Mouse (Mus musculus): ENCODE results near the gene Trmt2b. TPM values are rescaled to one million over a fixed set of nuclear protein-coding genes. Genes with fewer than 3 reads are reported as not detected.

Trmt2b gene
- polyA plus RNA-seq, 1 experiment from 2014 or later, result 10.5 TPM

DNA sequence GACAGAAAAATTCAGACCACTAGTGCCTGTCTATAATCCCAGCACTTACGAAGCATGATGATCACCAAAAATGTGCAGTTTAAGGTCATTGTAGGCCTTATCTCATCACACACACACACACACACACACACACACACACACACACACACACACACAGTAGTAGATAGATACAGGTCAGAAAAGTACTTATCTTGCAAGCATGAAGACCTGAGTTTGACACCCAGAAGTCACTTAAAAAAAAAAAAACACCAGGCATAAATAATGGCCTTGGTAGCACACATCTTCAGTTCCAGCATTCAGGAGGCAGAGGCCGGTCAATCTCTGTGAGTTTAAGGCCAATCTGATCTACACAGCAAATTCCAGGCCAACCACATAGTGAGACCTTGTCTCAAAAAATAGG, 10.5 kb upstream of the Trmt2b start:
- H3K9ac ChIP-seq (replicated peaks), result no peak overlapping the region
- H3K27ac ChIP-seq, result no peak overlapping the region
- no peak for ATAC-seq (ENCODE audit: insufficient number of reproducible peaks, insufficient read depth, low FRiP score, low TSS enrichment, low read depth)
- H3K4me3 ChIP-seq (replicated peaks), result no peak overlapping the region
- H3K4me1 ChIP-seq (replicated peaks), result no peaks in the 10 kb centered on the region
- no peaks in the 10 kb centered on the region for H3K36me3 ChIP-seq
- 93% methylated on average over 2 of the region's 2 CpGs for WGBS
- peaks cover 29% of the 10 kb centered on the region for H3K27me3 ChIP-seq
- no peak overlapping the region for H3K4me2 ChIP-seq
- no peaks in the 10 kb centered on the region for H3K9me3 ChIP-seq

DNA sequence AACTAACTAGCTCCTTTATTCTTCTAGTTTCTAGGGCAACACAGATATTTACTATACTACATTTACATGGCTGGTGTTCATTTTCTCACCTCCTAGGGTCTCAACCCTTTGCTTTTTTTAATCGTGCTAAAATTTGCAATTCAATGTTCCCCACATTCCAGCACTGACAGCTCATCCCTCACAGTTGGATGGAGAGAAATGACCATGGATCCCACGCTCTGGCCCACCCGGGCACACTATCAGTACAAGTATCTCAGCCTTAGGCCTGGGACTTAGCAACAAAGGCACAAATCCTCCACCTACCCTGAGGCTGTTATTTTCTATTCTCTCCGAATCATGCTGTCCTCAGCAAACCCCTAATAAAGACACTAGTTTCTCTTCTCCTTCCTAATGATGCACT, 9.0 kb upstream of the Trmt2b start:
- no peak overlapping the region for H3K27ac ChIP-seq
- WGBS, result 65% methylated on average over 4 of the region's 4 CpGs
- no peak overlapping the region for H3K4me2 ChIP-seq
- no peaks in the 10 kb centered on the region for H3K9me3 ChIP-seq
- no peak overlapping the region for H3K9ac ChIP-seq (replicated peaks)
- ATAC-seq (ENCODE audit: insufficient number of reproducible peaks, insufficient read depth, low FRiP score, low TSS enrichment, low read depth), result no peak
- no peaks in the 10 kb centered on the region for H3K4me1 ChIP-seq (replicated peaks)
- H3K4me3 ChIP-seq (replicated peaks), result no peak overlapping the region
- H3K36me3 ChIP-seq, result no peaks in the 10 kb centered on the region
- H3K27me3 ChIP-seq, result peaks cover 19% of the 10 kb centered on the region

DNA sequence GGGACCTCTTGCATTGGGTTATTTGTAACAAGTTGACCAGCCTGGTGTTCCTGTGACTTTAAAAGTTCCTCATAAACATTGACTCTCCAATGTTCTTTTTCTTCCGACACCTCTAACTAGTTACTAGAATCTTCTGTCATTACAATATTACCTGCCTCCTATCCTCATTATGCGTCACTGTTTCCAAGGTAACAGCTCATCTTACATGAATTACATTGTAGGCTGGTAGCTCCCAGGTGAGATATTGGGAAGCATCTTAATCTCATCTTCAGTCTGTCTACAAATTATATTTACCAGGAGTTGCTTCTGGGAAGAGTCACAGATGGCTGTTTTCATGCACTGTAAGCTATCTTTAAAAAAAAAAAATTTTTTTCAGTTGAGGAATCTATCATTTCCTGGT, 8.3 kb upstream of the Trmt2b start:
- no peak for ATAC-seq (ENCODE audit: insufficient number of reproducible peaks, insufficient read depth, low FRiP score, low TSS enrichment, low read depth)
- H3K36me3 ChIP-seq, result no peaks in the 10 kb centered on the region
- no peak overlapping the region for H3K4me2 ChIP-seq
- 86% methylated on average over 2 of the region's 2 CpGs for WGBS
- H3K27ac ChIP-seq, result no peak overlapping the region
- H3K9me3 ChIP-seq, result no peaks in the 10 kb centered on the region
- no peaks in the 10 kb centered on the region for H3K4me1 ChIP-seq (replicated peaks)
- H3K4me3 ChIP-seq (replicated peaks), result no peak overlapping the region
- H3K9ac ChIP-seq (replicated peaks), result no peak overlapping the region
- H3K27me3 ChIP-seq, result peaks cover 15% of the 10 kb centered on the region

DNA sequence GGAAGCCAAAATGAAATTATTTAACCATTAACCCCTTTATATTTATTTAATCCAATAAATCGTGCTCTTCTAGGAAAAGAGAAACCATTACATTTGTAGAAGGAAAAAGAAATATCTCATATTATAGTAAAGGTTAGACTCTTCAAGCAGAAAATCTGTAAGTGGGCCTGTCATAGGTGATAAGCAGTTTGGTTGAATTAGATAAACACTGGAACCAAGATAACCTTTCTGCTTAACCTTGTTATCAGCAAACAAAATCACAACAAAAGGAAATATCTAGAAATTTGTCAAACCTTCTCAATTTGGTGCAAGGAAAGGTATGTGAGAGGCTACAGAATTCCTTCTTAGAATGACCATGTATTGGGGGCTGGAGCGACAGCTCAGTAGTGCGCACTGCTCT, 3.7 kb upstream of the Trmt2b start:
- WGBS, result 88% methylated on average over 3 of the region's 3 CpGs
- Histone ChIP-seq H3K36me3 (no peaks in the 10 kb centered on the region), H3K9me3 (no peaks in the 10 kb centered on the region), H3K4me2 (no peak overlapping the region), H3K4me1 (replicated peaks) (no peaks in the 10 kb centered on the region), H3K27ac (no peak overlapping the region), H3K4me3 (replicated peaks) (no peak overlapping the region), H3K27me3 (peaks cover 12% of the 10 kb centered on the region), H3K9ac (replicated peaks) (no peak overlapping the region)
- no peak for ATAC-seq (ENCODE audit: insufficient number of reproducible peaks, insufficient read depth, low FRiP score, low TSS enrichment, low read depth)

DNA sequence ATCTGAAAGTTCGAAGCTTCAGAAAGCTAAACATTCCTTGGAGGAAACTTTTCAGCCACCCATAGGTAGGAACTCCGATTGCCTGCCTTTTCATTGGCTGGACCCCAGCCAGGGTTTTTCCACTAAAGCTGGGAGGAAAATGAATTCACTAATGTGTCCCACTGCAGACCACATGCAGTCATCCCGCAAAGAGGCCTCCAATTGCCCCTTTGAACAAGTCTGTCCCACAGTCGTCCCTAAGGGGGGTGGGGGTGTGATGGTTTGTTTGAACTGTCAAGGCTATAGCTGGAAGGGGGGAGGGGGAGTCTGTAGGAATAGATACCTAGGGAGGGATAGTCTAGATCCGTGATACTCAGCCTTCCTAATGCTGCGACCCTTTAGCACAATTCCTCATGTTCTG, 1.1 kb downstream of the Trmt2b start:
- ATAC-seq (ENCODE audit: insufficient number of reproducible peaks, insufficient read depth, low FRiP score, low TSS enrichment, low read depth), result no peak
- 31% methylated on average over 6 of the region's 6 CpGs for WGBS
- Histone ChIP-seq H3K4me2 (peak overlapping the region; percentile 50), H3K27me3 (peaks cover 17% of the 10 kb centered on the region), H3K4me1 (replicated peaks) (no peaks in the 10 kb centered on the region), H3K9me3 (no peaks in the 10 kb centered on the region), H3K36me3 (no peaks in the 10 kb centered on the region), H3K9ac (replicated peaks) (no peak overlapping the region), H3K4me3 (replicated peaks) (no peak overlapping the region), H3K27ac (no peak overlapping the region; the same call in 1 of the 2 replicates)

DNA sequence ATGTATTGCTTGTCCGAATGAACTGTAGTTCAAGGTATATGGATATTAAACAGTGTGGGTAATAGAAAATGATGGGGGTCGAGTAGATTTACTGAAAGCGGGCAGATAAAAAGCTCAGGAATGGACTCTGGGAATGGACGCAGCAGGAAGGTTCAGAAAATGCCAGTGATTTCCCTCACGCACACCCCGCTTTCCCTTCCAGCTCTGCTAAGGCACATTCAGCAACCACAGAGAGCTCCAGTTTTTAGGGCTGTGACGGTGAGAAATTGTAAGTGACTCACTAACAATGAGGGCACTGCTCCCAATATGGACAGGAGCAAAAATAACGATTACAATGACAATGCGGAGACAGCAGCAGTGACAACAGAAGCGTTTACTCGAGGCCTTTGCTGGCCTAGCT, 14.7 kb downstream of the Trmt2b start:
- Histone ChIP-seq H3K4me3 (replicated peaks) (no peak overlapping the region), H3K9ac (replicated peaks) (no peak overlapping the region), H3K9me3 (no peaks in the 10 kb centered on the region), H3K4me1 (replicated peaks) (0 out of 2 replicates have a peak, but pooled peaks cover 2% of the 10 kb centered on the region), H3K27ac (no peak overlapping the region), H3K27me3 (peaks cover 22% of the 10 kb centered on the region; the same call in 1 of the 2 replicates), H3K36me3 (no peaks in the 10 kb centered on the region), H3K4me2 (0 out of 2 replicates have a peak overlapping the region, but pooled peaks have one; percentile 6)
- 0 out of 2 replicates have a peak, but pooled peaks have one; percentile 42 for ATAC-seq (ENCODE audit: insufficient number of reproducible peaks, insufficient read depth, low FRiP score, low TSS enrichment, low read depth)
- WGBS, result 63% methylated on average over 11 of the region's 11 CpGs

DNA sequence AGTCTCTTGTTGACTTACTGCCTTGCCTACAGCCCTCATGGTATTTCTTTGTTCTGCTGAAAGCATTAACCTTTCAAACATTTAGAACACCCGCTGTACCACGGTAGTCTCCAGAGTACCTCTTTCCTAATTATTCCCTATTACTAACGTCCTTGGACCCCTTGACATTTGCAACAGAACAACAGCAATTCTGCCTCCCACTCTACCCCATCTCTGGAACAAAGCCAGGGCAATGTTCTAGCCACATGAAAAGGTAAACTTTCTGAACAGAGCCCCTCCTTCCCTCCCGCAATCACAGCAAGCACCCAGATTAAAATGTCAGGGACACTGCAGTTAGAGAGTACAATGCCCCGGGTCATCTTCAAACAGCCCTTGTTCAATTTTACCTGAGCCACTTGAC, 15.6 kb downstream of the Trmt2b start:
- H3K27me3 ChIP-seq, result peaks cover 22% of the 10 kb centered on the region; the same call in 1 of the 2 replicates
- ATAC-seq (ENCODE audit: insufficient number of reproducible peaks, insufficient read depth, low FRiP score, low TSS enrichment, low read depth), result no peak
- no peak overlapping the region for H3K9ac ChIP-seq (replicated peaks)
- H3K4me2 ChIP-seq, result no peak overlapping the region
- H3K4me3 ChIP-seq (replicated peaks), result no peak overlapping the region
- H3K9me3 ChIP-seq, result no peaks in the 10 kb centered on the region
- 0 out of 2 replicates have a peak, but pooled peaks cover 2% of the 10 kb centered on the region for H3K4me1 ChIP-seq (replicated peaks)
- WGBS, result 65% methylated on average over 5 of the region's 5 CpGs
- no peaks in the 10 kb centered on the region for H3K36me3 ChIP-seq
- no peak overlapping the region for H3K27ac ChIP-seq

DNA sequence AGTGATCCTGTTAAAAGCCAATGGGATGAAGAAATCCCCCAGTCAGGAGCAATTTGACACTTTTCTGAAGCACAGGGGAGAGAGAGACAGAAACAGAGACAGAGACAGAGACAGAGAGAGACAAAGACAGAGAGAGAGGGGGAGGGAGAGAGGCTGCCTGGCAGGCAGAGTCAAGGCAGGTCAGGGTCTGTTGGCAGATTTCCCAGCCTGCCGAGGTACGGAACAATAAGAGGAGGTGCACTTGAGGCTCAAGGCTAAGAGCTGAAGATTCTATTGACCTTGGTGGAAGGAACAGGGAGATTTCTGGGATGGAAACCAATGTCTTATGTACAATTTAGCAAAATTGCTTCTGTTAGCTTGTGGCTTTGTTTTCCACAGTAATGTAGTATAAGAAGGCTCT, 28.6 kb downstream of the Trmt2b start:
- Histone ChIP-seq H3K27me3 (peaks cover 3% of the 10 kb centered on the region; the same call in 1 of the 2 replicates), H3K9ac (replicated peaks) (no peak overlapping the region), H3K36me3 (no peaks in the 10 kb centered on the region), H3K4me1 (replicated peaks) (no peaks in the 10 kb centered on the region), H3K4me2 (no peak overlapping the region), H3K27ac (no peak overlapping the region), H3K4me3 (replicated peaks) (no peak overlapping the region), H3K9me3 (no peaks in the 10 kb centered on the region)
- no peak for ATAC-seq (ENCODE audit: insufficient number of reproducible peaks, insufficient read depth, low FRiP score, low TSS enrichment, low read depth)
- 96% methylated on average over 2 of the region's 2 CpGs for WGBS

DNA sequence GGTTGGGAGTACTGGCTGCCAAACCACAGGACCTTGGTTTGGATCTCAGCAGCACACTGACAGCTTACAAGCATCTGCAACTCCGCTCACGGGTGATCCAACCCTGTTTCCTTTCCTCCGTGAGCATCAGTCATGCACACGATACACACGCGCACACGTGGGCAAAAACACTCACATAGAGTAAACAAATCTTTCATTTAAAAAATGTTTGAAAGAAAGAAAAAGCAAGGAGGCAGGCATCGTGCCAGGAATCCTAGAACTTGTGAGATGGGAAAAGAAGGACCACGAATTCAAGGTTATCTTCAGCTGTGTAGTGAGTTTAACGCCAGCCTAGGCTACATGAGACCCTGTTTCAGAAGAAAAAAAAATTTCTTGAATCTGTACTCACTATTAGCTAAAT, 30.8 kb downstream of the Trmt2b start:
- no peak for ATAC-seq (ENCODE audit: insufficient number of reproducible peaks, insufficient read depth, low FRiP score, low TSS enrichment, low read depth)
- H3K27ac ChIP-seq, result no peak overlapping the region
- no peaks in the 10 kb centered on the region for H3K27me3 ChIP-seq
- no peak overlapping the region for H3K4me3 ChIP-seq (replicated peaks)
- no peaks in the 10 kb centered on the region for H3K9me3 ChIP-seq
- WGBS, result 92% methylated on average over 10 of the region's 10 CpGs
- H3K9ac ChIP-seq (replicated peaks), result no peak overlapping the region
- H3K4me1 ChIP-seq (replicated peaks), result no peaks in the 10 kb centered on the region
- H3K4me2 ChIP-seq, result no peak overlapping the region
- H3K36me3 ChIP-seq, result no peaks in the 10 kb centered on the region

DNA sequence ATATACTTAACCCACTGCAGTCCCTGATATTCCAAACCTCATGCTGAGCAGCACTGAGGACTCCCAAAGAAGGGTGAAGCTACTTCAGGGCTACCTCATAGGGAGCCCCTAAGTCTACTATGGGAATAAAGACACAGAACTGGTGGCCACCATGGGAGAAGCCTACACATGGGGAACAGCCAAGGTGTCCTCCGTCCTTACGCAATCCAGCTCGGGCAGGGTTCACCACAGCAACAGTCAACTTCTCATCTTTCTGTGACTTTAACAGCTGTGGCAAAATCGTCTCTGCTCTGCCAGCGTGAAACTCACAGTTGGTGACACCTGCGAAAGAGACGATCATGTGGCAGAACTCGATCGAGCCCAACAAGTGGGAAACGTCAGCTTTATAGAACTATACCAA, 38.5 kb downstream of the Trmt2b start:
- H3K4me2 ChIP-seq, result no peak overlapping the region
- no peaks in the 10 kb centered on the region for H3K9me3 ChIP-seq
- no peaks in the 10 kb centered on the region for H3K4me1 ChIP-seq (replicated peaks)
- no peak for ATAC-seq (ENCODE audit: insufficient number of reproducible peaks, insufficient read depth, low FRiP score, low TSS enrichment, low read depth)
- H3K36me3 ChIP-seq, result no peaks in the 10 kb centered on the region
- WGBS, result 92% methylated on average over 10 of the region's 10 CpGs
- H3K9ac ChIP-seq (replicated peaks), result no peak overlapping the region
- no peak overlapping the region for H3K27ac ChIP-seq
- peaks cover 4% of the 10 kb centered on the region; the same call in 1 of the 2 replicates for H3K27me3 ChIP-seq
- H3K4me3 ChIP-seq (replicated peaks), result no peak overlapping the region

DNA sequence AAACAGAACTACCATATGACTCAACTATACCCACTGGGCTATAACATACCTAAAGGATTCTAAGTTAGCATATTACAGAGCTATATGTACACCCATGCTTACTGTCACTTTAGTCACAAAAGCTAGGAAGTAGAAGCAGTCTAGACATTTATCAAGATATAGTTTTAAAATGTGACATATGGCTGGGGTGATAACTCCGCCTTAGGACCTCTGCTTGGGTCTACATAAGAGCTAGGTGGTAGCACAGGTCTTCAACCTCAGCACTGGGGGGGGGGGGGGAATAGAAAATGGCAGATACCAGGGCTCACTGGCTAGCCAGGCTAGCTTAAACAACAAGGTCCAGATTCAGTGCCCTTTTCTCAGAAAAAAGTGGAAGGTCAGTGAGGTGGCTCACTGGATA, 43.7 kb downstream of the Trmt2b start:
- Histone ChIP-seq H3K27me3 (no peaks in the 10 kb centered on the region), H3K4me3 (replicated peaks) (no peak overlapping the region), H3K4me1 (replicated peaks) (no peaks in the 10 kb centered on the region), H3K36me3 (no peaks in the 10 kb centered on the region), H3K27ac (no peak overlapping the region), H3K9ac (replicated peaks) (no peak overlapping the region), H3K4me2 (no peak overlapping the region), H3K9me3 (no peaks in the 10 kb centered on the region)
- WGBS, result 86% methylated on average over 1 of the region's 1 CpGs
- no peak for ATAC-seq (ENCODE audit: insufficient number of reproducible peaks, insufficient read depth, low FRiP score, low TSS enrichment, low read depth)

DNA sequence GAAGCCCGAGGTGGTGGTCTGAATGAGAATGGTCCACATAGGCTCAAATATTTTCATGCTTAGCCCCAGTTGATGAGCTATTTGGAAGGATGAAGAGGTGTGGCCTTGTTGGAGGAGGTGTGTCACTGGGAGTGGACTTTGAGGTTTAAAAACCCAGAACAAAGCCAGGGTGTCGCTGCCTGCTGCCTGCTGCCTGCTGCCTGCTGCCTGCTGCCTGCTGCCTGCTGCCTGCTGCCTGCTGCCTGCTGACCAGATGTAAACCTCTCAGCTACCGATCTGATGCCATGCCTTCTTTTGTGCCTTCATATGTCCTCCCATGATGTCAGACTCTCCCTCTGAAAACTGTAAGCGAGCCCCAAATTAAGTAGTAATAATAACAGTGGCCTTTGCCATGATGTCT, 54.9 kb downstream of the Trmt2b start, which contains the start of gene Nox1:
Nox1 (minus strand) TSS at position 101 of the 400 bp plus-strand sequence.
- Histone ChIP-seq H3K4me1 (replicated peaks) (no peaks in the 10 kb centered on the region), H3K9ac (replicated peaks) (no peak within 1 kb of the TSS), H3K4me3 (replicated peaks) (no peak within 1 kb of the TSS), H3K9me3 (no peaks in the 10 kb centered on the region), H3K4me2 (no peak within 1 kb of the TSS), H3K27ac (no peak within 1 kb of the TSS), H3K27me3 (peaks cover 10% of the 10 kb centered on the region), H3K36me3 (no peaks in the 10 kb centered on the region)
- no peak for ATAC-seq (ENCODE audit: insufficient number of reproducible peaks, insufficient read depth, low FRiP score, low TSS enrichment, low read depth)
- WGBS, result 64% methylated on average over 3 of the region's 4 CpGs
